Mouse (Mus musculus): ENCODE results near the gene Fam174a.

DNA sequence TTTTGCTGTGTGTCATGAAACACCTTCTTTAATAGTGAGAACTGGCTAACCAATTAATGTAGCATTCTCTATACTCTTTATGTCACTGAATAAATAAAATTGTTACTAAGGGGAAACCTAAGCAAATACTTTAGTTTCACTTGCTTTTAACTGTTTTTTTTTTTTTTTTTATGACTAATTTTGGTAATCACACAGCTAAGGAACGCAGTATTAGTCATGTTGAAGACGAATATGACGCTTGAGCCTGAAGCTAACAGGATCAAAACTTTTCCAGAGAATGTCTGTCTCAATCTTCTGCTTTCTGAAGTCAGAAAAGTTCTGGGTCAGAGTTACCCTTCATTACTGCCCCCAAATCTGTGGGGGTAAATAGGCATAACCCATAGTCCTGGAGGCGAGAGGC is 54.3 kb downstream of the Fam174a start:
- TF ChIP-seq POLR2A (IDR thresholded peaks at IDR 0.05; ENCODE audit: low read depth, low read length) (no peak), CTCF (conservative IDR thresholded peaks at IDR 0.05 in 1 of 2, IDR thresholded peaks at IDR 0.05 in 1 of 2; ENCODE audit: low read depth in 2 of 2, low read length in 2 of 2) (no peak), IRF4 (IDR thresholded peaks at IDR 0.05; ENCODE audit: low read depth, low read length) (no peak), RAD21 (IDR thresholded peaks at IDR 0.05; ENCODE audit: low read depth, low read length) (no peak), ETS1 (conservative IDR thresholded peaks at IDR 0.05; ENCODE audit: low read depth, low read length) (no peak), POLR2AphosphoS2 (IDR thresholded peaks at IDR 0.05; ENCODE audit: low read depth, low read length) (no peak)

Measured in CH12.LX (cell line).